Mouse (Mus musculus) kidney, postnatal 10 days (tissue): ENCODE results near the gene Tmsb15l.
A peak's percentile ranks its signal among the peaks of the same experiment; 100 is the strongest.
"Not testable (repeated sequence)": the region's sequence is repeated elsewhere in the genome, so short reads cannot be mapped to it uniquely, and the experiment has no call there.

ENCODE experiments used
- DNase-seq: peaks from one replicate; pipeline ENCODE4 v3.0.0; 2021; ENCODE audit warnings: mixed read lengths

Gene Tmsb15l

DNA sequence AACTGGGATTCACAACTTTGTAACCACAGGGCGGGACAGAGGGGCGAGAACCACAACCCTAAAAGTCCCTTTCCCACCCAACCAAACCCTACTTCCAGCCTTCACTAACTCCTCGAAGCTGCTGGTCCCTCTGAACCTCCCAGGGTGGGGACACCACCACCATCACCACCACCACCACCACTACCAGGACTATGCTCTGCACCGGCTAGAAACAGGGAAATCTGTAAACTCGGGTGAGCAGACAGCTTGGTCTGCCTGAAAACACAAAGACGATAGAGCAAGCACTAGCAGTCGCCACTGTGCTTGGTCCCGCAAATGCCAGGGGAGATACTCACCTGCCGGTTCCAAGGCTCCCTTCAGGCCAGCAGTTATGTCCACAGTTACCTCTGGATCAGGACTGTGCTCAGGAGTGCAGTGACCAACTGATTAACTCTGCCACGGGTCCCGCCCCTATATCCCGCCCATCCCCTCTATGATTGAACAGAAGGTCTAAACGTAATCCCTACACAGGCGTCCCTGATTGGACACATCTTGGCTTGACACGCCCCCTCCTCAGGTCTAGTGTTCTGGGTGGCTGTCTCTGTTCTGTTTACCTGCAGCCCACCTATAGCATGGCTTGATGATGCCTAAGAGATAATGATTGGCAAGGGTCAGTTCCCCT, at the start of gene Tmsb15l, which contains the start of gene Tmsb15b1:
TSS of gene Tmsb15l (minus strand) at position 446 of the 661 bp plus-strand sequence.
TSS of gene Tmsb15b1 (minus strand) at position 451 of the 661 bp plus-strand sequence.
- DNase-seq = peak; percentile 81

DNA sequence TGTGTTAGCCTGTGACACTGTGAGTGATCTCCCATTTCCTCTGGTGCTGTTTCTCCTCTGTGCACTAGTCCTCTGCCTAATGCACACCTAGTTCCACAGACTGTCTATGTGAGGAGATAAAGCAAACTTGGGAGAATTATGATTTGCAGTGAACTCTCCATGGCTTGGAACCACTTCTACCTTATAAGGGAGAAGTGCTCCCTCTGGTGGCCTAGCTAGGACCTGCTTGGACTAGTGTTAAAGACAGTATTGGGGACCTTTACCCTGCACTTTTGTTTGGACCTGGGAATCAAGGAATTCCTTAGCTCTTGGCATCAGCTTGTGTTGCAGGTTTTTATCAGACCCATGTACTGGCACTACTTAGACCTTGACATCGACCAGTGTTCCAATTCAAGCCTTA, 42.6 kb upstream of the Tmsb15l start:
- DNase-seq = peak; percentile 79

DNA sequence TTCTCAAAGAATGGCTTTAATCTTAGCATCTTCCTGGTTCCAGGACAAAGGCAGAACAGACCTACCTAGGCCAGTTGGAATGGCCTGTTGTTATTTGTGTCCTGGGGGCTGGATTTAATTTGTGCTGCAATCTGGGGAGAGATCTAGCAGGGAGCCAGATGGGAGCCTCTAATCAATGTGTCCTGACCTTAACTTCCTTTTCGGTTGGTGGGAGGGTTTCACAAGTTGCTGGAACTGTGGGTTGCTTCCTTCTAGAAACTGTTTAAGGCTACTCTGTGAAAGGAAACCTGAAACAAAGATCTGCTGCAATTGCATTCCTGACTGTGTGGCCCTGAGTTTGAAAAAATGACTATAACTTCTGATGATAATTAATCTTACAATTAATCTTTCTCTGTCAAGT, 41.0 kb upstream of the Tmsb15l start:
- DNase-seq = no peak

DNA sequence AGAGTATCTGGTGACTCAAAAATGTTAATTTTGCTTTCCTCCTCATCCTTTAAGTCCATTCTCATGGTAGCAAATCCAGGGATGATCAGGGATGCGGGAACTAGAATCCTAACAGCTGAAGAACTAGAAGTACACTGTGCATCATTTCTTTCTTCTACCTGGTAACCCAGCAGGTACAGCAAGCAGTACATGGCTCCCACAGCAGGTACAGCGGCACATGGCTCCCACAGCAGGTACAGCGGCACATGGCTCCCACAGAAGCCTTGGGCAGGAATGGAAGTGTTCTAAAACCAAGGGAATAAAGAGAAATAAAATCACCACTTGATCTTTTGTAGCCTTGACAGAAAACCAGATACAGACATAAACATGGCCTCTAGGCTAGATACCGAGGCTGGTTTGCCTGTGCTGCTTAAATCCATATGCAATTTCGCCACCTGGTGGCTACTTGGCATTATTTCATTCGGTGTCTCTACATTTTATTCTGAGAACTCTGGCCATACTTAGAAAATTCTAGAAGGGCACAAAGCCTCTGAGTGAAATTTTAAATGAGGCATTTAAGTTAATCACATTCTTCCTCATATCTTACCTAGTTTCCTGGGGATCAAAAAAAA, 38.5 kb upstream of the Tmsb15l start:
- DNase-seq = peak; percentile 69

DNA sequence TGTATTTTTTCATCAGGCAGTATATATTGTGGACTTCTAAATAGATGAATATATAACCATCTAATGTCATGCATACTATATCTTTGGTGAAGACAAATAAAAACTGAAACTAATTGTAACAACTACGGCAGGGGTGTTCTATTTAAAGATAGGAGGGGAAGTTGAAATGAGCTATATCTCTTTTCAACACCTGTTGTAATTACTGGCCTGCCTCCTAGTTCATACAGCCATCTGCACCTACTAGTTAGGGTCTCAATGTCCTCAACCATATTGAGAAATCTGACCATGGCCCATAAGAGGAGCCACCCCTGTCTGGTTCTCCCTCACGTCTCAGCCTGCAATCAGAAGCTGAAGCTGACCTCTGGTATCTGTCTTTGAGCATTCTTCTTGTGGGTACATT, 19.6 kb upstream of the Tmsb15l start:
- no peak for DNase-seq

DNA sequence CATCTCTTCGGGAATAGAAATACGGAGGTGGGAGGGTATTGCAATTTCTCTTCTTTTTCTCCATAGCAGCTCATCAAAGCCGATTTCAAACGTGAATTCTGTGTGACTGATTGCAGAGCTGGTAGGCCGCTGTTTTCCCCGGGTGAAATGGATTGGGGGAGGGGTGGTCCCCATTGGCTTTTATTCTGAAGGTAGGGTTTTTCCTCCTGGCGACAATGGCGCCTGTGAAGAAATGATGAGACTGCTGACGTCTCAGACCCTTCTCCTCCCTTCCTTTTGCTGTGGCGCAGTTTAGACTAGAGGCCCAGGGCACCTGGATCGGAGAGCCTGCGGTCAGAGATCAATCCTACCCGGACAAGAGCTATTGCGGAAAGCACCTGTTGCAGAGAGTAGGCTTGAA, 17.0 kb upstream of the Tmsb15l start:
- DNase-seq = no peak

DNA sequence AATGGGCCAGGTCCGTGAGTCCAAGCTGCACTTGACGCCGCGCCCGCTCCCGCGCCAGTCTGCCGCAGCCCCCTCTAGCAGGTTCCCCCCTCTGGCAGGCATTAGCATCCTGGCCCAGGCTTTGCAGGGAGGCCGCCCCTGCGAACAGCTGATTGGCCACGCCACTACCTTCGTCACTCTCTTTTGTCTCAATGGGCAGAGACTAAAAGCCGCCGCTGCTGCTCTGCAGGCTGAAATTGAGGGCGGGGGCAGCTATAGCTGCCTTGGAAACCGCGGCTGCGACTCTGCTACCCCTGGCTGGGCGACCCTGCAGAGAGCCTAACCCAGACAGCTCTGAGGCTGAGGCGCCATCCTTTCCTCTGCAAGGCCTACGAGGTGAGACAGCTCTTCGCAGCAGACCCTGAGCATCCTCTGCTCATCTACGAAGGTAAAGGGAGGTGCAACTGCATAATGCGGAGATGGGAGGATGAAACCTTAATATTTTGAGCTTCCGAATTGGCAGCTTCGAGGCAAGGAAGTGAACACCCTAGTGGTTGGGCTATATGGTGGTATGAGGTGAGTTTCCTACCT, 16.4 kb upstream of the Tmsb15l start, which contains the start of gene Zcchc18:
TSS of gene Zcchc18 (plus strand) at position 178 of the 570 bp plus-strand sequence.
- DNase-seq = peak; percentile 66

DNA sequence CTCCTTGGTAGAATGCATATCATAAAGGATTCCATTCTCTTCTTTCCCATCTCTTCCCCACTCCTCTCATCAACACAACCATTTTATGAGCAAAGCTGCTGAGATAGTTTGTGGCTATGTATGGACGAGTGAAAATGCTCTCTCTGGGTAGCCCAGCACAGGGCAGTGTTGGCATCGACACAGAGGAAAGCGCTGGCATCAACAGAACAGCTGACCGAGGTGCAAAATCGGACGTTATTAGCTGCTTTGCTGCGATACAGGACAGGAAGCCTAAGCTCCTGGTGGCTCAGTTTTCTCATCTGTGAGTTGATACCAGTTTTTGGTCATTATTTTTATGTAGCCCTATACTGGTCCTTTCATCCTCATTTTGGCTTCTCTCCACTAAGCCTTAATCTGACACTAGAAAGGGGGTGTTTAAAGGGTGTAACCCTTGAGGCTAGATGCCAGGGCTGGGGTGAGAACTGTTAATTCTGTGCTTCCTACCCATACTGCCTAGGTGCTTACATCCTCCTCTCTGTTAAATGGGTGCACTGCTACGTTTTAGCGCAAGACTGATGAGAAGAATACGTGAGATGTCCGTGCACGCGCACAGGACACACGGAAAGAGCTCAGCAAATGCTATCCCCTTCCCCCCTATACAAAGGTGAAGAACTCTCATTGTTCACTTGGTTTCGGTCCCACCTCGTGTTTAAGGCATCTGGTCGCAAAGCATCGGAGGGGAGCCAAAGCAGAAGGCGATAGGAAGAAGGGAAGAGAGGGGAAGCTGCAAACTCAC, 15.7 kb upstream of the Tmsb15l start:
- DNase-seq = no peak

DNA sequence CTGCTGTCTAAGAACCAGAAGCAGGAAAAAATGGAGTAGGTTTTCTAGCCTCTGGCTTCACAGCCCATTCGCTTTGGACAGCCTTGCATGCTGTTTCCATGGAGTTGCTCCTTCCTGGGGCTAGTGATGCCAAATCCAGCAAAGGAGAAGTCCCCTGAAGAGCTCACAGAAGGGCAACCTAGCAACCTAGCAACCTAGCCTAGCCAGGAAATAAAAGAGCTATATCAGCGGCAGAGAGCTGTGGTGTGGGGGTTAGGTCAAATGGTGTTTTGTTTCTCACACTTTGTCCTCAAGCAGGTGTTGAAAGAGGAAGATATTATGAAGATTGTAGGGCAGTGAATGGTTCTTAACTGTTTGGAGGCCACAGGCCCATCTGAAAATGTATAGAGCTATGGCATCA, 14.6 kb upstream of the Tmsb15l start:
- no peak for DNase-seq

DNA sequence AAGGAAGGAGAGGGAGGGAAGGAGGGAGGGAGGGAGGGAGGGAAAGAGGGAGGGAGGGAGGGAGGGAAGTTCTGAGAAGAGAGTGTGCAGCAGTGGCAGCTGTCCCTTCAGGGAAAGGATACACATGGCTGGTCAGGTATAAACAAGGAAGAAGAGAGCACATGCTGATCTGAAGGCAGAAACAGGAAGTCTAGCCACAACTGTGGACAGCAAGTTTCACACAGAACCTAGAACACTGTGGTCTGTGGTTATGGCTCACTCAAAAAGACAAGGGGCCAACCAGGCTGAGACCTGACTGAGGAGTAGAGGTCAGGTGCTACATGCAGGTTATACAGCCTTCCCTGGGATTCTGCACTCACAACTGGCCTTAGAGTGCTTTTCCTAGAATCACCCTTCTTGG, 9.4 kb upstream of the Tmsb15l start:
- DNase-seq = no peak

DNA sequence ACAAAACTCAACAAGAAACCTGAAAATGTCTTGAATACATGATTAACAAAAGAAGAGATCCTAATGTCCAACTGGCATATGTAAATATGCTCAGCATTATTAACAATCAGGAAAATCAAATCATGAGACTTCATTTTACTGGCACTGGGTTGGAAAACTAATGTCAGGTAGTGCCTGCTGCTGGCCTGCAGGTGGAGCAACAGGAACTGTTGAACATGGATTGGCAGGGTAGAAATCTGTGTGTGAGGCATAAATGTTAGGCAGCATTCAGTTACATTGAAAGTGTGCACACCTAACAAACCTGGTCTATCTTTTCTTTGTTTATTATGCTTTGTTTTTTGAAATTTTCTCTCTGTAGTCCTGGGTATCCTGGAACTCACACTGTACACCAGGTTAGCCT, 1.9 kb upstream of the Tmsb15l start:
- no peak for DNase-seq

DNA sequence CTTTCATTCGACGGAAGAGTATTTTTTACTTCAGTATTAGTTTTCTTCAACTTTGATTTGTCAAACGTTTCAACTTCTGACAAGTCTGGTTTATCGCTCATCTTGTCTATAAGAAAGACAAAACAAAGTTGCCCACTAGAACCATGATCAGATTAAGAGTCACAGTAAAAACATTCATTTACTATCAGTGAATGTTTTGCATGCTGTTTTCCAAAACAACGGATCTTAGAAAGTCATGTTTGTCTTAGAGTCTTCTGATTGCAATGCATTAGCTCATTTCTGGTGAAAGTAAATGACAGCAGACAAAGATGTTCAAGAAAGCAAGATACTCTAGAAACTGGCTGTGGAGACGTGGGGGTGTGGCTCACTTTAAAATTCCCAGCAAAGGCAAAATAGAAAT, 1.3 kb downstream of the Tmsb15l start, which contains the start of gene Tmsb15b2:
TSS of gene Tmsb15b2 (minus strand) at position 101 of the 400 bp plus-strand sequence.
- not testable (repeated sequence) for DNase-seq

DNA sequence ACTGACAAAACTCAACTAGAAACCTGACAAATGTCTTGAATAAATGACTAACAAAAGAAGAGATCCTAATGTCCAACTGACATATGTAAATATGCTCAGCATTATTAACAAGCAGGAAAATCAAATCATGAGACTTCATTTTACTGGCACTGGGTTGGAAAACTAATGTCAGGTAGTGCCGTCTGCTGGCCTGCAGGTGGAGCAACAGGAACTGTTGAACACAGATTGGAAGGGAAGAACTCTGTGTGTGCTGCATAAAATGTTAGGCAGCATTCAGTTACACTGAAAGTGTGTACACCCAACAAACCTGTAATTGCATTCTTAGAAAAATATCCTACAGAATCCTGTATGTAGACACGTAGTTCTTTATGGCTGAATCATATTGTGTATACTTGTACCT, 17.0 kb downstream of the Tmsb15l start:
- peak; percentile 23 for DNase-seq

DNA sequence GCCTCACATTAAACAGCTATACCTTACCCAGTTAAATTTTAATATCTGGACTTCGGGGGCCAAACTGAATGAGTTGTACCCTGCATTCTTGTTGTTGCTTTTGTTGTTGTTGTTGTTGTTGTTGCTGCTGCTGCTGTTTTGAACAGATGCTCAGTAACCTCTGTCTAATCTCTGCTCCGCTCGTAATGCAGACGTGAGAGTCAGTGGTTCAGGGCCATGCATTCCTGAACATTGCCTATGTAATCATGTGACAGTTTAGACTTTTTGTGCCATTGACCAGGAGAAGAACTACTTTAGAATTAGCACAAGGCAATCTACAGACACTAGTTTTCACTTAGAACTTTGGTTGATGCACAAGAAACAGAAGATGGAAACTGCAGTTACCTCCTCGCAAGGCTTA, 18.4 kb downstream of the Tmsb15l start:
- DNase-seq = not testable (repeated sequence)

DNA sequence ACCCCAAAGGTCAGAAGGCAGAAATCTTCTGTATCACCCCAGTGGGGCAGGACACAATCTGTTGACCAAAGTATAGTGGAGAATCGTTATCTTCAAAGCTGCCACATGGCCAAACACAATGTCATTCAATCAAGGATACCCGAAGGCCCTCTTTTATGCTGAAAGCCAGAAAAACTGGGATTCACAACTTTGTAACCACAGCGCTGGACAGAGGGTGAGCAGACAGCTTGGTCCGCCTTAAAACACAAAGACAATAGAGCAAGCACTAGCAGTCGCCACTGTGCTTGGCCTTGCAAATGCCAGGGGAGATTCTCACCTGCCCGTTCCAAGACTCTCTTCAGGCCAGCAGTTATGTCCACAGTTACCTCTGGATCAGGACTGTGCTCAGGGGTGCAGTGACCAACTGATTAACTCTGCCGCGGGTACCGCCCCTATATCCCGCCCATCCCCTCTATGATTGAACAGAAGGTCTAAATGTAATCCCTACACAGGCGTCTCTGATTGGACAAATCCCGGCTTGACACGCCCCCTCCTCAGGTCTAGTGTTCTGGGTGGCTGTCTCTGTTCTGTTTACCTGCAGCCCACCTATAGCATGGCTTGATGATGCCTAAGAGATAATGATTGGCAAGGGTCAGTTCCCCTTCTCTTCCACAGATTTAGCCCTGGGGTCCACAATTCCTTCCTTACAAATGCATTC, 18.9 kb downstream of the Tmsb15l start:
- DNase-seq = peak; percentile 71

DNA sequence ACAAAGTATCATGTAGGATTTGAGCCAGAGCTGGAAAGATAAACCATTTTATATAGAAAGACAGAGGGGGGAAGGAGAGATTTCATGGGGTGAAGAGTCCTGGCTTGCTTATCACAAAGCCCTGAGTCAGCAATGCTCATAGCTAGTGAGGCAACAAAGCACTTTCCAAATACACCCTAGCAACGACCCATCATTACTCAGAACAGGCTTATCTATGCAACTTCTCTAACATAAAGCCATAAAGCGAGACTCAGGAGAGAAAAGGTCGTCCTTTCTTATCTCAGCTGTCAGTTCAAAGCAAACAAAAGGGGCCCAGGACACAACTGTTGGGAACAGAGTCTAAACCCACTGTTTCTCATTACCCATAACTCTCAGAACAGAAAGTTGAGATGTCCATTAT, 38.7 kb downstream of the Tmsb15l start:
- no peak for DNase-seq

DNA sequence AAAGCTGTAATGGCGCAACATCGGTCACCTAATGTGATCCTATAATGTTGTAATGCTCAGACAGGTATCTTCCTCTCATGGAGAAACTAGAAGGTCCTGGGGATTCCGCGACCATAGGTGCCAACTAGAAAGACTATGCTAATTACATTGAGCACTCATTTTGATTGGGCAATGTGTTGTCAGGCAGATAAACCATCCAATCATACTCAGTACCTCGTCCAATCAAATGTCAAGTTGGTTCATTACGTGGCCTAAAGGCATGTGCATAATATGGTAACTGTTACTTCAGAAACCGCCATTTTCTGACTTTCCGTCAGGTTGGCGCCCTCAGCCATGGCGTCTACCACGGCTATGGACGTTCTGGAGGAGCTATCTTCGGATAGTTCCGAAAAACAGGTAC, 49.6 kb downstream of the Tmsb15l start, which contains the start of gene H2bfm:
TSS of gene H2bfm (plus strand) at position 295 of the 400 bp plus-strand sequence.
- no peak for DNase-seq

DNA sequence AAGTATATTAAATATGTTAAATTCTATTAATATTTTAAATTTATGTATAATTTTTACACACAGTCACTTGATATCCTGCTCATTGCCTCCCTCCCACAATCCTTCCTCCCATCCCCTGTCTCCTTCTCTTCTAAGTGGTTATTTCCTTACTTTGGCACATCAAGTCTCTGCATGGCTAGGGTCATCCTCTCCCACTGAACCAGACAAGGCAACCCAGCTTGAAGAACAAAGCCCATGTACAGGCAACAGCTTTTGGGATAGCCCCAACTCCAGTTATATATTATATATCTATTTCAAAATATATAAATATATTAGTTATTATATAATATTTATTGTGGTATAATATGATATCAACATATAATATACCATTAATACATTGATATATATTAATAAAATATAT, 50.8 kb downstream of the Tmsb15l start:
- no peak for DNase-seq
